Mouse (Mus musculus): ENCODE data around the gene Itpkb.

The Itpkb gene

DNA sequence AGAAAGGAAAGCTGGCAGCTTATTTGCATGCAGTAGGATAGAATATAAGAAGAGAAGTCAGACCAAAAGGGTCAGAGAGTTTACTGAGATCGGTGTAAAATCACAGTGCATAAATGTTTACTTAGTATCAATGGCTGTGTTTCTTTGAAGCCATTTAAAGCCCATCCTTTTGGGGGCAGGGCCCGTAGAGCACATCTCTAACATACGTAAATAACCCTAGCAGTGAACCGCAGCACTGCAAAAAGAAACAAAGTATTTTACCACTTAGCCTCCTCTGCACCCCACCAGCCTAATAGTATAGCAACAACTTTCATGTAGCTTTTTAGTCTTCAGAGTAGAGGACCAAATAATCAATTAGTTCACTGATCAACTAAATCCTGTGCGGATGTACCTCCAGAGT is 67.4 kb downstream of the Itpkb start:
- no peak for DNase-seq (ENCODE audit: low spot score)

DNA sequence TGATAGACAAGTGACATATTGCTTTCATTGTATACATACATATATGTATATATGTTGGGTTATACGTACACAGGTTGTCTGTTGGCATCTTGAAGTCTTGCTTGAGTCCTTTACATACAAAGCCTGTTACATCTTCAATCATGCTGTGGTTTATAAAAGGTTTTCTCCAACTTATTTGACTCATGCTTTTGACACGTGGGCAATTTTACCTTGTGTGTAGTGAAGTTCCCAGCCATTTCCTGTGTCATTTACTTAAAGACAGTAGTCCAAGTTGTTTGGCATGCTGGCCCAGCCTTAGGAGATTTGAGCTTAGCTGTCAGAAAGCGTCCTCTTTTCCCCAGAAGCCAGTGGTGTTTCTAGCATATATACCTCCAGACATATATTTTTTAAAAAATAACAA is 68.2 kb downstream of the Itpkb start:
- DNase-seq (ENCODE audit: low spot score) = no peak

DNA sequence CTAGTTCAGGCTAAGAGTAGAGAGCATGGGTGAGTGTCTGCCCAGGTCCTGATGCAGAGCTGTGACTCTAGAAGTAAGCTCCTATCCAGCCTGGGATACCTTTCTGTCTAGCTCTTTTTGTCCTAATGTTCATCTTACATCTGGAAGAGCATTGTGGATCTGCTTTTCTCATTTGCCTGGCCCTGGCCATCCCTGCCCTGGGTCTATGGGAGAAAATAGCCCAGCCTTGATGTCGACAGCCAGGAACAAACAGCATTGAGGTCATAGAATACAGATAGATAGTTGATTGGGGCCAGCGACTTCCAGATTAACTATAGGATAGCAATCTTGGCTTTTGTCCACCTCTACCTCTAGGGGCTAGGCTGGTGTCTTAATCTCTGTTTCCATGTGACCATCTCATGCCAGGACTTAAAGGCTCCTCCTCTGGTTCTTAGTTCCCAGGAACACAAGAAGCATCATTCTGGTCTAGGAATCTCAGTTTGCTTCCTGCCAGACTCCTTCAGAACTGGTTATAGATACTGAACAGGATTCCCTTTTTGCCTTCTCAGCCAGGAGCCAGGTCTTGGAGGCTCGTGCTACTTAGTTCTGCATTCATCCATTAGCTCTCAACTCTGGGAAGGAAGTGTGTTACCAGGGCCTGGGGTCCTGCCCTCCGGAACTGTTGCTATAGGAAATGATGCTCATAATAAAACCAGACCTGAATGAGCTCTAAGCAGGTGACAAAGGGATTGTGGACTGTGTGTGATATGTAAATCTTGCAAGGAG is 70.6 kb downstream of the Itpkb start:
- DNase-seq (ENCODE audit: low spot score) = no peak

DNA sequence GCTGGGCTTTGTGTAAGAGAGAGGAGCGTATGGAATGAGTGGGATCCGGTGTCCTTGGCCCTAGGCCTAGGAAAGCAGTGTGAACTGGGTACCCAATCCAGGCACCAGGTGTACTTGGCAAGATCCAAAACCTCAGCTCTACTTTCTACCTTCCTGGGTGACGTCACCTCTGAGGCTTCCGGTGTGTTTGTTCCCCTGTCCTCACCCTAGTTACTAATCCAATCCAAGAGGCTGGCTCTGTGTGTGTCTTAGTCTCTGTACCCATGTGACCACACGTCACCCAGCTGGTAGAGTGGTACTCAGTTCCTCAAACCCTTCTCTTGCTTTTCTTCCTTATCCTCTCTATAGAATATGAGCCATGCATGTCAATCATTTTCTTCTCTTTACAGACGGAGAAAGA is 71.4 kb downstream of the Itpkb start:
- DNase-seq (ENCODE audit: low spot score) = no peak

DNA sequence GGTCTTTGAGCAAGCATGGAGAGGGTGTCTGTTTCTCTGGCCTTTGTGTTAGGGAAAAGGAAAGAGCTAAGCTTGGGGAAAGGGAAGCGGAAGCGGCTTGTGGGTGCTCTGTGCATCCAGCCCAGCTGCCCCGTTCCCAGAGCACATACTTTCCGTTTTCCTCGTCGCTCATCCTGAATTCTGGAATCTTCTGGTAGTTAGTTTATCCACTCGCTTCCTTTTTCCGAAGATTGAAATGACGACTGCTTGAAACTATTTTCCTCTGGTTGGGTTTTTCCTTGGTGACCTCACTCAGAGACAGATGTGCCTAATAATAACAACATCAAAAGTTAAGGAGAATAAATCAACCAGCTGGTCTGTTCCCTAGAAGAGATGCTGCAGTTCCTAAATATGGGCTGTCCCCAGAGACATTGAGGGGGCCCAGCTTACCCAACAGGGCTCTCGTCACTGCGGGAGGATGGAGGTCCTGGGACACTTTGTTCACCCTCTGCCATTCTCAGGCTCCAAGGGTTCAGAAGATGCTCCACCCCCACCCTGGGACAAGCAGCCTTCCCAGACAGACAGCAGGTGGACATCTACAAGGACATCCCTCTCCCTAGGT is 72.3 kb downstream of the Itpkb start:
- no peak for DNase-seq (ENCODE audit: low spot score)

DNA sequence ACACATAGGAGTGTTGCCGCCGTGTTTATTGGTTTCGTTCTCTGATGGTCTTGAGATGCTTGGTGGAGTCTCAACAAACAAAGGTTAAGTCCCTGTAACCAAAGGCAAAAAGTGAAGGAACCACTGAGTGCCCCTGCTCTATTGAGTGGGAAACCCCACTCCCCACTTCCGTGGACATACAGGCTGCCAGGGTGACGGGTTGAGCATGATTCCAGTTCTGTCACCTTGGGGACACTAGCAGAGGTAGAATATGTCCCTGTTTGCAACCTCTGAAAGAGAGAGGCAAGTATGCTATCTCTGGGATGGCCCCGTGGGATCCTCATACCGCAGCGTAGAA is 73.0 kb downstream of the Itpkb start:
- DNase-seq (ENCODE audit: low spot score) = no peak

DNA sequence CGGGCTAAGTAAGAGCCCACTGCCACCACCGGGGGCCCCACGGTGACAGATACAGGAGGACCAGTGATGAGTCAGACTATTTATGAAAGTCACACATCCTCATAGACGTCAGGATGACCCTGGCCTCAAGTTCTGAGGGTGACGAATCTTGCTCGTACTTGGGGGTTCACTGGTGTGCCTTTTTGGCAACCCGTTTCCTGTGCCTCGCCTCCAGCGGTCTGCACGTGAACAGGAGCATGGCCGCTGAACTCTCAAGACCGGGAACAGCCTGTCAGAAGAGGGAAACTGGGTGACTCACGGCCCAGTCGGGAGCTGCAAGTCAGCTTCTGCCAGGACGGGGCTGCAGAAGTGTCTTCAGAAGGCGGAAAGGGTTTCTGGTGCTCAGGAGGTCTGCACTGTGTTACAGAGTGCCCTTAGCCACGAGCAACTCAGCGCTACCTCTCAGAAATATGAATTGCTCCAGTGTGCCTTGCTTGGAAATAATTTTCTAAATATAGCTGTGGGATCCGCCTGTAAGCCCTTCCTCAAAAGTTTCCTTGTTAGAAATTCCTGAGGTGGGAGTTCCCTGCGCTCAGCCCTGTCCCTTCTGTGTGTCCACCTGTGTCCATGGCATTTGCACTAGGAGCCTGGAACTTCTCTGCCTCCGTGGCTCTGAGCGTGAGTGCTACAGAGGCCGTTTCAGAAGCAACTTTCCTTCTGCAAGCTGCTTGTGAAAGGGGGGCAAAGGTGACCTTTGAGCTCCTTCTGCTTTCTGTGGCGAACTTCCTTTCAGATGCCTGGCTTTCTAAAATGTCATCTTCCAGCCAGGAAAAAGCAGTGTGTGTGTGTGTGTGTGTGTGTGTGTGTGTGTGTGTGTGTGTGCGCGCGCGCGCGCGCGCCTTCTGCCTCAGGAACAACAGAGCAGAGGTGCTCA is 73.7 kb downstream of the Itpkb start:
- DNase-seq (ENCODE audit: low spot score) = no peak

DNA sequence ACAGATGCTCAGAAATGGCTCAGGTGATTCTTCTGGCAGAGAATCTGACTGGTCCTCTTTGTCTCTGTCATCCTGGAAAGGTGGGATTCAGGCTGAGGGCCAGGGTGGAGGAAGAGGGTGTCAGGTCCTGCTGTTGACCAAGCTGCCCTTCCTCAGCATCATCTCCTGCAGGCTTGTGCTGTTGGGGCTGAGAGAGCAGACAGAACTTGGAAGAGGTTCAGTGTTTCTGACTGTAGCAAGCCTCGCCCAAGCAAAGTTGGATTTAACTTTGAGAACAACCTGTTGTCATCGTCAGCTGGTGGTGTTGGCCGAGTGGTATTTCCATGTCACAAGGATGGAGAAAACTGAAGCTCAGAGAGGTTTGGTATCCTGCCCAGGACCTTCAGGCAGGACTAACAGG is 74.4 kb downstream of the Itpkb start:
- DNase-seq (ENCODE audit: low spot score) = no peak

DNA sequence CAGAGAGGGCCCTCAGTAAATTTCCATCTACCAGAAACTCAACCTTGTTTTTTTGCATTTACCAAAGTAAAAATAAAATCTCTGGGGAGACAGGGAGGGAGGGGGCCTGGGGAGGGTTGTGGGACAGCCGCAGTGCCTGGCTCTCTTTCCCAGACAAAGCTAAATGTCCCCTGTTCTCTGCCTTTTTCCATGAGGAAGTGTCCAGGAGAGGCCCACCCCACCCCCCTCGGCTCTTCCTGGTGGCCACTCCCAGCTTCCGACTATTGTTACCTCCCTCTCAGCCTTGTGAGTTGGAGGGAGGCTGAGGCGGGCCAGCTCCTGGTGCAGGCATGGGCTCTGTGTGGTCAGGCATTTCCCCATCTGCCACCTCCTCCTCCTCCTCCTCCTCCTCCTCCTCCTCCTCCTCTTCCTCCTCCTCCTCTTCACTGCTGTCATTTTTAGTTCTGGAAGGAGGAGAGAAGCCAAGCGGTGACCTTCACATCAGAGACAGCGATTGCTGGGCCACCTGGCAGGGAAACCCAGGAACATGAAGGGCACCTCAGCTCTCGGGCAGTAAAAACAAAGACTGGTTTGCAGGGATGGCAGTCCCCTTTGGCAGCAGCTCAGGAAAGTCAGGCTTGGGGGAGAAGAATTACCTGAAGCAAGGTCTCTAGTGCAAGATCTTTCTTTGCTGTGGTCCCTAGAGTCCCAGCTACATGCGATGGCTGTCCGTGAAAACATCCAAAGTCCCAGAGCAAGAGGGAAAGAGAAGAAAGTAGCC is 75.5 kb downstream of the Itpkb start:
- no peak for DNase-seq (ENCODE audit: low spot score)

DNA sequence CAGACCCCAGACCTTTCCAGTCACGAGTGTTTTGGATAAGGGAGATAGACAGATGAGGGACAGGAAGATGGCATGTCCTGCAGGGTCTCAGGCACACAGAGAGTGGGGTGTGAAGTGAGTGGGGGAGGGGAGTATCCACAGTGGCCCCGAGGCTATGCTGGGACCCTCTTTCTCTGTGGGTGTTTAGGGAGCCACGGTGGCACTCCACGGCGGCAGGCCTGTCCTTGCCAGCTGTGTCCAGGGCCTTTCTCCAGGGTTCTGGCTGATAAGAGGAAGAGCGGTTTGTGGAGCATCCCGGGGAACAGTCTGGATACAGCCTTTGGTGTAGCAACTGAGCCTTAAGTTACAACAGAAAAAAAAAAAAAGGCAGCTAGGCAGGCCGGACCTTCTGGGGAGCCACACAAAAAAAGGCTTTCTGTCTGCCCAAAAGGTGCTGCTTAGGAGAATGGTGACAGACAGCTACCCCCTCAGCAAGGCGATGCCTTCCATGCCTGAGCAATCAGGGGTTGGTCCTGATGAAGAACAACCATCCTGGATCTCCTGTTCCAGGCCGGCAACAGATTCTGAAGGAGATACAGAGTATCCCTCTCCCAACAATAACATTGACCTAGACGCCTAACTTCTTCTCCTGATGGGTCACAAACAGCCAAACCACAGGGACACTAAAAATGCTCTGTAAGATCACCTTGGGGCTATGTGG is 76.2 kb downstream of the Itpkb start:
- no peak for DNase-seq (ENCODE audit: low spot score)

DNA sequence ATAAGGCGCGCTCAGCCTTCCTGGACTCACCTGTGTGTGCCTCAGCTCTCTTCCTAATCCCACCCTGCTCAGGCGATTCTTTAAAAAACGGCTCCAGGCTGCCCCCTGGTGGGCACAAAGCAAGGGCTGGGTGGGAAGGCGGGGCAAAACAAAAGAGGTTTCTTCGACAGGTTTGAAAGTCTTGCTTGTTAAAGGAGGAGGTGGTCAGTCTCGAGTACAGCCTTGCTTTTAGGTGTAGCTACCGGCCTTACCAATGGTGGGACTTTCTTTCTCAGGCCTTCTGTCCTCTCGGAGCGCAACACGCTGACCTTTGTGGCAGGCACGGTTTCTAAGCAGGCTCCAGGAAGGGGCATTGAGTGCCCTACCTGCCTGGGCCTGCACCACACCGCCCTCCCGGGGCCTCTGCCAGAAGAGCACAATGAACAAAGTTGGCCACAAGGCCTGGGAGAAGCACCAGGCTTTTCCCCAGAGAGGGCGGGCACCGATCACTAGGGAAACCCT is 76.9 kb downstream of the Itpkb start:
- DNase-seq (ENCODE audit: low spot score) = no peak

DNA sequence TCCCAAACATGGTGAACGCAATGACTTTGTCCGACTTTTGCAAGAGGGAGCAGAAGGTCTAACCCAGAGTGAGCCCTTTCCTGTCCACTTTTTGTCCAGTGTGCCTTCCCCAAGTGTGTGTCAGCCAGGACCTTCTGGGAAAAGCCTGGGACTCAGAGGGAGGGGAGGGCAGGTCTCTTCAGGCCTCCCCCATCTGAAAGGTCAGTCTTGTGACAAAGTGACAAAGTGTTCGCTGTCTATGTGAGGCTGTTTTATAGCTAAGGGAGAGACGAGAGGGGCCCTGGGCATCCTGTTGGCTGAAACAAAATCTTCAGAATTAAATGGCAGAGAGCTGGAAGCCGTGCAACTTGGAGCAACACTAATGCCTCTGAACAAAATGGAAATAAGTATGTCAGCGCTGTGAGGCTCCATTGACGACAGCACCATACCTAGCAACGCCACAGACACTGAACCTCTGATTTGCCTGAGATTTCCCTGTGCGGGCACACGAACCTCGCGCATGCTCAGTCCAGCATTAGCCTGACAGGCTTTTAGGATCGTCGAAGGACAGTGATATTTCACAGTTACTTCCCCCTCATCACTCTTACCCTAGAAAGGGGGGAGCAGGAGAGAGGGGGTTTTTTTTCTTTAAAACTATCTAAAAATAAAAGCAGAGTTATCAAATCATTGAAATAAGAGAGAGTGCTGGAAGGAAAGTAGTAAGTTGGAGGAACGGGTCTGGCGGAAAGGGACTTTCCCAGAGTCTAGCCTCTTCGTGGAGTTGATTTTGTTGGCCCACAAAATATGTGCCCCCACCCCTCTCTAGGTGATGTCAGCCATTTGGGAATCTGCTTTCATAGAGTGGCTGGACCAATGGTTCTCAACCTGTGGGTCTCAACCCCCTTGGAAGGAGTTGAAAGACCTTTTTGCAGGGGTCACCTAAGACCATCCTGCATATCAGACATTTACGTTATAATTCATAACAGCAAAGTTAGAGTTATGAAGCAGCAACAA is 77.7 kb downstream of the Itpkb start:
- no peak for DNase-seq (ENCODE audit: low spot score)

DNA sequence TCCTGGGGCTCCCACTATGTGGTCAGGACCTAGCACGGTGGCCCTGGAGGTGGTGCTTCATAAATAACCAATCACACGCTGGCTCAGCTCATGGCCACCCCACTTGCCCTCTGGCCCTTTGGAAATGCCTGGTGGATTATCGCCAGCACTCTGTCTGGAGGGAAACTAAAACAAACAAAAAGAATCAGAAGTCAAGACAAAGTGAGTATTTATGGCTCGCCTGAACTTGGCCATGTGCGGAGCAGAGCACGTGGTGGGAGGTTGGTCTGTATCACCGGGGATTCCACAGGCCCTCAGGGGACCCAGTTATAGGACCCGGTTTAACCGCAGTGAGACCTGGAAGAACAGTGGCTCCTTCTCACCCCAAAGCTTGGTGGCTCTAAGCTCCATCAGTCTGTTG is 78.5 kb downstream of the Itpkb start:
- DNase-seq (ENCODE audit: low spot score) = no peak

DNA sequence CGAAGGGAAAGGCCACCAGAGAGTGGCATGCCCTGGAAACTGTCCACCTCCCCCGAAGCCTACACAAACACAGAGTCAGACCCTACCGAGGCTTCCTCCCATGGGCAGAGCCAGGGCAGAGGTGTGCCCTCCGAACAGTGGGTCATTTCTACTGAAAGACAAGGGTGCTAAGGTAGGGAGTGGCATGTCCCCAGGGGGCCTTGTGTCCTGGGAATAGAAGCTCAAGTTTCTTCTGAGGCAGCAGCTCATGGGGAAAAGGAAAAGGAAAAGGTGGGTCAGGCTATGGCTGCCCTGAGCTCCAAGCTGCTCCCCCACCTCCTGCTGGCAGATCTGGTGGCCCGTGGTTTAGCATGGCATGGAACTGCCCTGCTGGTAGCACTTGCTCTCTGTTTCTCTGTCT is 79.5 kb downstream of the Itpkb start:
- DNase-seq (ENCODE audit: low spot score) = no peak

DNA sequence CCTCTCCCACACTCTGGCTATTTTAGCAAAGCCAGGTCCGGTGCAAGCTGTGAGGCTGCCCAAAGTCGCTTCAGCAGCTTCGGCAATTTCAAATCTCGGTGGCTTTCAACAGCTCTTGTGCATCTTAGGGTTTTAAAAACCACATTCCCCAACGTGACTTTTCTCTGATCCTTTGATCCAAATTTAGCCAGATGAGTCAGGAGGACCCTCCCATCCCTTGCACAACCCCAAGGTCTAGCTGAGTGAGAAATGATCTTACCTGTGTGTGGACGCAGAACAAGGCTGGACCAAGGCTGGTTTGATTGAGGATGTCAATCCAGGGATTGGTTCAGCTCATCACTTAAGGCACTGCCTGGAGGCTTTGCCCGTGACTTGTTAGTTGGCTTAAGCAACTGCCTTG is 80.0 kb downstream of the Itpkb start:
- DNase-seq (ENCODE audit: low spot score) = no peak

DNA sequence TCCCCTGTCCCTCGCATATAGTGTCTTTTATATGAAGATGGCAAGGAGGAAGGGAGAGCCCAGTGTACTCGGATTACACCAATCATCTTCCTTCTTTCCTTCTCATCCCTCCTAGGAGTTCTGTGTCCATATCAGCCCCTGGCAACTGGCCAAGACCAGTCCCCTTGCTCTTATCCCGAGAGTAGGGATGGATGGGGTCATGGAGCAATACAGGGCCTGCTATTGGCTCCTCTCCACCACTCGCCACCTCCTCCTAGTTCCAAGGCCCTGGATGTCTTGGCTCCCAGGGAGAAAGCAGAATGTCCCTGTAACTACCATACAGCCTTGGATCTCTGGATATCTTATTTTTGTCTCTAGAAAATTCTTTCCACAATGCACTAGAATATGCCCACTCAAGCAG is 84.8 kb downstream of the Itpkb start:
- no peak for DNase-seq (ENCODE audit: low spot score)

DNA sequence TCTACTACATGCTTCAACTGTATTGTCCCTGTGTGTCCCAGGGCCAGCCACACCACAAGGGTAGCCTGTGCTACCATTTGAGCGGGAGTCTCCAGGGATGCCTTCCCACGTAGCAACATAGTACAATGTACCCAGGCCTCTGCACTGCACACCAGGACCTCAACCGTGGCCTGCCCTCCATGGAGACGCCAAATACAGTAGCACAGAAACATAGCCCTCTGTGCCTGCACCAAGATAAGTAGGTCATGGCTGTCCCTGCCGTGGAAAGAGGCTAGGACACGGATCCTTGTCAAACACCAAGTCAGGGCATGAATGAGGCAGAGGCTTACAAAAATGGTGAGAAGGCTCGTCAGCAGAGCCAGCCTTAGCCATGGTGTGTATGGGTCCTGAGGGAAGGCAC is 85.6 kb downstream of the Itpkb start:
- DNase-seq (ENCODE audit: low spot score) = no peak

DNA sequence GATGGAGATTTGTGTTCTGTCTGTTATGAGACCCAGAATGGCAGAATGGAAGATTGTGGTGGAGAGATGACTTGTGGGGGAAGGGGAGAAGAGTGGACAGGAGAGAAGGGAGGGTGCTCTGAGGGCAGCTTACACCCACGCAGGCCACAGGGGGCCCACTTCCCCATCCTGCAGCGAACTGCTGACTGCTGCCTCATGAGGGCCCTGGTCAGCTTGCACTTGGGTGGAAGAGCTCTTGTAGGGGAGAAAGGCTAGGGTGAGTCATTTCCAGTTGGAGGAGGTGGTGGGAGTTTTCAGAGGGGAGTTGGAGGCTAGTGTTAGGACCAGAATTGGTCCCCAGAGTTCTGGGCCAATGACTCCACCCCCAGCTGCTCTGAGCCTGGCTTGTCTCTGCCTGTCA is 86.8 kb downstream of the Itpkb start:
- DNase-seq (ENCODE audit: low spot score) = no peak

DNA sequence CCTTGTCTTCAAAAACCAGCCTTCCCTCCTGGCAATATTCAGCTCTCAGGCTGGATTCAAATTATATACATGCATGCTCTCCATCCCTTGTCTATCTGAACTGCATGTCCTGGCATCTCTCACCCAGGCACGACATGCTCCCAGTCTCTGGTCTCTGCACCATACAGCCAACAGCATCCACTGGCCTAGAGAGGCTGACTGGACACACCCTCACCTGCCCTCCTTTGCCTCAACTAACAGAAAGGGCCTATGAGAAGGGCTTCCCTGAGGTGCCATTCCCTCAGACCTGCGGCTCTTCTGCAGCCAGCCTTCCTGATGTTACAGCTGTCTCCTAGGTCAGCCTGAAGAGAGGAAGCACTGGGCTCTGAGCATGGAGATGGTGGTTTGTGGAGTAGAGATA is 88.8 kb downstream of the Itpkb start:
- no peak for DNase-seq (ENCODE audit: low spot score)

DNA sequence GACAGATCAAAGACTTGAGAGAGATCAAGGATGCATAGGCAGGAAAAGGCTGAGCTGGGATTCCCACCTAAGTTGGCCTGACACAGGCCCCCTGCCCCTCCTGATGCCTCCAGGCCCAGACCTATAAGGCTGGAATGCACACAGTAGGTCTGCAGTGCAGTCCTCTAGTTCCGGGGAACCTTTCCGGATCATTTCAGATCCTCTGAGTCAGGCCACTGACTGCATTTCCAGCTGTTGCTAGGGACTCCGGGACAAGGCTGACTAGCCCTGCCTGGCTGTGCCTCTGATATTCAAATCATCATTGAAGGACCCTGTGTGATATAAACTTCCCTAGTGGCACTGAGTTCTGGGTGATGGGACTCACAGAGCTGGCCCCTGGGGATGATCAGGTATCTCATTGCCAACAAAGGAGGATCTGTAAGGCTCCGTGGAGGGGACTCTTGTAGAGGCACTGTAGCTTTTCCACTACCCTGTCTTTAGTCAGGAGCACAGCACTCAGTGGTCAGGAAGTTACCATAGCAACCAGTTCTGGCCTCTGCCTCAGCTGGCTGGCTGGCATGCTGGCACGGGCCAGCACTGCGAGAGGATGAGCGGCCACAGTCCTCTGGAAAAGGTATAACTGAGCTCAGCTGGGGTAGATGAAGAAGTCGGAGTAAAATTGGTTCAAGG is 90.3 kb downstream of the Itpkb start:
- DNase-seq (ENCODE audit: low spot score) = no peak

Data from urinary bladder, postnatal 10 days (tissue).